Mouse (Mus musculus) erythroblast, embryonic 14.5 days (primary cell): ENCODE results near the gene Rbm7. TPM values are rescaled to one million over a fixed set of nuclear protein-coding genes. Genes with fewer than 3 reads are reported as not detected.
A peak's percentile ranks its signal among the peaks of the same experiment; 100 is the strongest.
"Not testable (repeated sequence)": the region's sequence is repeated elsewhere in the genome, so short reads cannot be mapped to it uniquely, and the experiment has no call there.

Source experiments
- H3K27me3 ChIP-seq: 2 replicates; pipeline ENCODE4 v1.6.1; 2012; ENCODE audit warnings: inconsistent platforms; ENCODE audit not compliant: control insufficient read depth
- H3K36me3 ChIP-seq: 2 replicates; pipeline ENCODE4 v1.6.1; 2012; ENCODE audit warnings: mild to moderate bottlenecking, inconsistent platforms; ENCODE audit not compliant: control insufficient read depth
- H3K4me1 ChIP-seq: 2 replicates; pipeline ENCODE4 v1.6.1; 2012; ENCODE audit warnings: inconsistent platforms; ENCODE audit not compliant: control insufficient read depth
- H3K4me3 ChIP-seq: replicated peaks from 2 replicates; pipeline ENCODE3; 2012; ENCODE audit warnings: moderate library complexity, mild to moderate bottlenecking, inconsistent platforms
- H3K9me3 ChIP-seq: 2 replicates; pipeline ENCODE4 v1.6.1; 2012; ENCODE audit warnings: low read length, inconsistent platforms, mixed read lengths; ENCODE audit not compliant: control insufficient read depth
- GATA1 ChIP-seq: IDR thresholded peaks from 2 replicates; pipeline ENCODE4 v1.6.1; 2012; ENCODE audit warnings: low read length, inconsistent platforms, mixed read lengths
- TAL1 ChIP-seq: IDR thresholded peaks from 3 replicates; pipeline ENCODE4 v1.6.1; 2012; ENCODE audit warnings: low read length, inconsistent platforms, mixed read lengths
- polyA plus RNA-seq: library from polyadenylated mRNA; stranded (reverse); fragments of >175 nt; gene quantifications from 2 replicates; pipeline ENCODE4 v1.2.3, GENCODE M21; 2012

Gene Rbm7
- polyA plus RNA-seq = 0.88 and 1.6 TPM in 2 replicates

DNA sequence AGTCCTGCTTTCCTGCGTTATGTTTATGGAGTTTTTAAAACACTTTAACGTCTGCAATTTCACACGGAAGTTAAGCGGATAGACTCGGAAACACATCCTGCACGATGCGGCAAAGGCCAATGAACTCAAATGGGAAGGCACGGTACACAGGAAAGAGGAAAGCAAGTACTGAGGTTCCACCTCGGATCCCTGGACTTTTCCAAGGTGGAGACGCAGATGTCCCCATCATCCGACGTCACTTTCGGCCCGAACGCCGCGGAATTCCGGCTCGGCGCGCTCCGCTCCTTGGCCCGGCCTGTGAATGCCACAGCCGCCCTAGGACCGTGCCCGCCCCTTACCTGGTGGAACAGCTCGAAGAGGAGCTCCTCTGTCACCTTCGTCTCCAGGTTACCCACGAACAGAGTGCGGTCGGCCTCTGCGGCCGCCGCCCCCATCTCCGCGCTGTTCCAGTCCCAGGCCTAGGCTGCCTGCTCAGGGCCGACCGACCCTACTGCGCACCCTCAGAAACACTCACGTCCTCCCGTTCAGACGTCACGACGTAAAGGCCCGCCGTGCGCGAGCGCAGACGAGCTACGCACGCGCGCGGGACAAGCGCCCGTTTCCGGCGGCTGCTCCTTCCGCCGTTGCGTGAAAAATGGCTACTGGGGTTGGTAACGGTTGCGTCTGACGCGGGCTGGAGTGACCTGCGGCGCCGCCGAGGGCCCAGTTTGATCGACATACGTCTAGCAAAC lies at the start of gene Rbm7, which contains the start of gene Gm5617:
Gene Rbm7, minus strand, starts transcription at position 483 of the 731 bp plus-strand sequence.
Gene Gm5617, plus strand, starts transcription at position 626 of the 731 bp plus-strand sequence.
- TF ChIP-seq GATA1 (no peak), TAL1 (no peak)
- Histone ChIP-seq H3K4me1 (peaks cover 27% of the 10 kb centered on the region), H3K9me3 (no peaks in the 10 kb centered on the region), H3K36me3 (peaks cover 38% of the 10 kb centered on the region), H3K27me3 (peaks cover 8% of the 10 kb centered on the region), H3K4me3 (peak within 1 kb of the TSS; percentile 89)

DNA sequence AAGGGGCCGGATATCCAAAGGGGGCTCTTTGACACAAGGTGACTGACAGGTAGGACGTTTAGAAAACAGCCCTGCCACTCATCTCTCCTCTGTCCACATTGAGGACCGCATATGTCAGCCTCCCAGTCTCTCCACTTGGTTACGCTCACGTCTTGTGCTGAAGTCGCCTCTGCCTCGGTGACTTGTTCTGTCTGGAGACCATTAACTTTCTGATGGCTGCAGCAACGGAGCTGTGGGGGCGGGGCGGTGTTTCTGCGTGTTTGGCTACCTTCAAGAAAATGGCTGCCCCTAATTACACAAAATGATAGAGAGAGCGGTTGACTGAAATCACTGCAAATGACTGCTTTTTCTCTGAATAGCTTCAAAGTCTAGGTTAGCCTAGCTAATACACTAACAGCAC lies 43.6 kb upstream of the Rbm7 start:
- H3K27me3 ChIP-seq = peaks cover 21% of the 10 kb centered on the region
- H3K36me3 ChIP-seq = no peaks in the 10 kb centered on the region
- TF ChIP-seq GATA1 = no peak
- no peak for TF ChIP-seq TAL1
- H3K4me1 ChIP-seq = no peaks in the 10 kb centered on the region; the same call in 1 of the 2 replicates
- no peak overlapping the region for H3K4me3 ChIP-seq
- peaks cover 5% of the 10 kb centered on the region for H3K9me3 ChIP-seq

DNA sequence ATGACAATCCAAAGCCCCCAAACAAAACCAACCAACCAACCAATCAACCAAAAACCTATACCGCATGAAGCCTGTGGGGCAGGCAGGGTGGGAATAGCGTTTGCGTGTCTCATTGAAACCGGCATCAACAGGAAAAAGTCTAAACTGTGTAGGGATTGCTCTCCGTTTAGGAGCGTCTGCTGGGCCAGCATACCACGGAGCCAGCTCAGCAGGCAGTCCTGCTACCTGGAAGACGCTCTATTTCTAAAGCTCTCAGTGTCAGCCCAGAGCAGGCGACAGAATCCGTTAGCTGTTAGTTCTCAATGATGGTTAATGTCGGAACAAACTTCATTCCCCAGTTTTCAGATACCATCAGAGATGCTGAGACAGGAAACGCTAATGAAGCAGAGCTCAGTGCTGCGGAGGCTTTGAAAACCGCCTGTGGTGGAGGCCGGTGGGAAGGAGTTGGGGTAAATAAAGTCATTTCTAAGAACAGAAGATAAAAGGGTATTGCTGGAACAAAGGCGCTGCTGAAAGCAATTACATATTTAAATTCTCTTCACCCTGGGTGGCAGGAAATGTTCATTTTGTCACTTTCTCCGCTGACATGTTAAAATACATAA lies 43.0 kb upstream of the Rbm7 start:
- H3K4me3 ChIP-seq = no peak overlapping the region
- no peak for TF ChIP-seq GATA1
- no peak for TF ChIP-seq TAL1

DNA sequence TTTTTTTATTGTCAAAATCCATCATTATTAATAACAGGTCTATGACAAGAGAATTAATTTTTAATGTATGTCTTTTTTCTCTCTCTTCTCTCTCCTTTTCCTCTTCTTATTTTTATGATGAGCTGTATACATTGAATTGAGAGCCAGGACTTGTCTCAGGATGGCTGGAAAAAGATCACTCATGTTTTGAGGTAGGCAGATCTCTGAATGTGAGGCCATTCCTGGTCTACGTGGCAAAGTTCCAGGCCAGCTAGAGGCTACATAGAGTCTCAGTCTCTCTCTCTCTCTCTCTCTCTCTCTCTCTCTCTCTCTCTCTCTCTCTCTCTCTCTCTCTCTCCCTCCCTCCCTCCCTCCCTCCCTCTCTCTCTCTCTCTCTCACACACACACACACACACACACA lies 42.5 kb upstream of the Rbm7 start:
- not testable (repeated sequence) for H3K4me3 ChIP-seq, H3K36me3 ChIP-seq, H3K4me1 ChIP-seq, H3K9me3 ChIP-seq
- H3K27me3 ChIP-seq = peaks cover 21% of the 10 kb centered on the region

More for the DNA sequence above, 43.0 kb upstream of the Rbm7 start:
- Histone ChIP-seq H3K9me3 (peaks cover 5% of the 10 kb centered on the region), H3K4me1 (no peaks in the 10 kb centered on the region; the same call in 1 of the 2 replicates), H3K36me3 (no peaks in the 10 kb centered on the region), H3K27me3 (peaks cover 21% of the 10 kb centered on the region)

DNA sequence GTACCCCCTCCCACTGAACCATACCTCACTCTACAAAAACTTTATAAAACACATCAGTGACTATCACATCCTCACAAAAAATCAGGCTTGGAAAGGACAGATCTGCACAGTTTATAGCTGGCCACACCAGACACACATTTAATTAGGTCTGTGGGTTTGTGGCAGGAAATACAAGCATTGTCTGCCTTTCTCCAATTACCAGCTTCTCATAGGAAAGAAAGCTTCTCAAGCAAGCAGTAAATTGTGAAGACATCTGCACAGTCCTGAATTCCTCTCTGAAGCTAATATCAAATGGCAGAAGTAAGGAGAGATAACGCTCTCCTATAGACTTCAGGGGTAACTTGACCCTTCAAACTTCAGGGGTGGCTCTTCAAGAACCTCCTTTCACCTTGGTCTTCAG lies 41.3 kb upstream of the Rbm7 start:
- Histone ChIP-seq H3K4me3 (no peak overlapping the region), H3K27me3 (peaks cover 21% of the 10 kb centered on the region), H3K36me3 (no peaks in the 10 kb centered on the region), H3K4me1 (no peaks in the 10 kb centered on the region; the same call in 1 of the 2 replicates), H3K9me3 (peaks cover 5% of the 10 kb centered on the region)
- TF ChIP-seq TAL1 (no peak), GATA1 (no peak)

DNA sequence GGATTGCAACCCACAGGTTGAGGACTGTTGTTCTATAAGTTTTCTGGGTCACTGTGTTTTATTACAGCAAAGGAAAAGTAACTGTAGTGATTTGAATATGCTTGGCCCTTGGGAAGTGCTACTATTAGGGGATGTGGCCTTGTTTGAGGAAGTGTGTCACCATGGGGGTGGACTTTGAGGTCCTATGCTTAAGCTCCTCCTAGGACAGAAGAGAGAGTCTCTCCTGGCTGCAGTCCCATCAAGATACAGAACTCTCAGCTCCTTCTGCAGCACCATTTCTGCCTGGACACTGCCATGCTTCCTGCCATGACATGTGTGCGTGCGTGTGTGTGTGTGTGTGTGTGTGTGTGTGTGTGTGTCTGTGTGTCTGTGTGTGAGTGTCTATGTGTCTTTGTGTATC lies 37.6 kb upstream of the Rbm7 start:
- Histone ChIP-seq H3K9me3 (no peaks in the 10 kb centered on the region), H3K4me1 (no peaks in the 10 kb centered on the region), H3K27me3 (peaks cover 3% of the 10 kb centered on the region; the same call in 1 of the 2 replicates), H3K4me3 (no peak overlapping the region), H3K36me3 (no peaks in the 10 kb centered on the region)
- TF ChIP-seq TAL1 = no peak
- no peak for TF ChIP-seq GATA1

DNA sequence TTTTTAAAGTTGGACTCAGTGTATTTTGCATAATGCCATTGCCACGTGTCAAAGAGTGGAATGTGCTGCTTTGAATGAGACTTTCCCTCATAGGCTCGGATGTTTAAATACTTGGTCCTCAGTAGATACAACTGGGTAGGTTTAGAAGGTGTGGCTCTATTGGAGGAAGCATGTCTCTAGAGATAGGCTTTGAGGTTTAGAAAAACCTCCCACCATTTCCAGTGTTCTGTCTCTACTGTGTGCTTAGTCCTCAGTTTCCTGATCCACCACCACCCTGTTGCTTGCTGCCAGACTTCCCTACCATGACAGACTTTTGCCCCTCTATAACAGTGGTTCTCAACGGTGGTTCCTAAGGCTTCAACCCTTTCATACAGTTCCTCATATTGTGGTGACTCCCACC lies 37.1 kb upstream of the Rbm7 start:
- no peak overlapping the region for H3K4me3 ChIP-seq
- no peaks in the 10 kb centered on the region for H3K9me3 ChIP-seq
- H3K27me3 ChIP-seq = peaks cover 1% of the 10 kb centered on the region; the same call in 1 of the 2 replicates
- no peaks in the 10 kb centered on the region for H3K36me3 ChIP-seq
- TF ChIP-seq GATA1 (no peak), TAL1 (no peak)
- no peaks in the 10 kb centered on the region for H3K4me1 ChIP-seq

DNA sequence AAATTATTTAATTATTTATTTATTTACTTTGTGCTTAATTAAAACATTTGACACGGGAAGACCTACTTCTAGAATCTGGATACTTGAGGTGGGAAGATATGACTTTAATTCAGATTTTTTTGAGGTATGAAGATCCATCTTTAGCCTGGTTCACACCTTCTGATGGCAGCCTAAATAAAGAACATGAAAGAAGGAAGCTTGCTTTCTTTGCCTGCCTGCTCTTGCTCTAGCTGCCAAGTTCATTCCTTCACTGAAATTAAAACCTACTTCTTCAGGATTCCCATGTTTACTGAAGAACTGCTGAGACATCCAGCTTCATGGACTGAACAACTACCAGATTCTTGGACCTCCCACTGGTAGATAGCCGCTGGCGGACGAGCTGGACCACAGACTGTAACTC lies 36.2 kb upstream of the Rbm7 start:
- H3K4me1 ChIP-seq = no peaks in the 10 kb centered on the region
- H3K27me3 ChIP-seq = no peaks in the 10 kb centered on the region
- H3K9me3 ChIP-seq = no peaks in the 10 kb centered on the region
- no peak for TF ChIP-seq TAL1
- TF ChIP-seq GATA1 = no peak
- H3K4me3 ChIP-seq = no peak overlapping the region
- H3K36me3 ChIP-seq = no peaks in the 10 kb centered on the region

DNA sequence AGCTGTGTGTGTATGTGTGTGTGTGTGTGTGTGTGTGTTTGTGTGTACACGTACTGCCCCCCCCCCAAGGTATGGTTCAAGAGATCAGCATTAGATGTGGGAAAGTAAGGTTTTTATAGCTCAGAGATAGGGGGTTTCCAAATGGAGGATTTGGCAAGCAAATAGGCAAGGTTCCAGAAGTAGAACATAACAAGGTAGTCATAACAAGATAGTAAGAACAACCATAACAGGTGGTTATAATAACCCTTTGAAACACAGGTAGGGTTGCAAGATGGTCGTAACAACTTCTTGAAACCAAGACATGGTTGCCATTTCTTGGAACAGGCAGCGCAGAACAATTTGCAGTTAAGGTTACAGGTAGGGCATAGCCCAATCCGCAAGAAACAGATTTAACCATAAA lies 31.4 kb upstream of the Rbm7 start:
- H3K4me3 ChIP-seq = no peak overlapping the region
- H3K9me3 ChIP-seq = no peaks in the 10 kb centered on the region
- H3K27me3 ChIP-seq = no peaks in the 10 kb centered on the region
- no peaks in the 10 kb centered on the region for H3K4me1 ChIP-seq
- TF ChIP-seq TAL1 (no peak), GATA1 (no peak)
- no peaks in the 10 kb centered on the region for H3K36me3 ChIP-seq

DNA sequence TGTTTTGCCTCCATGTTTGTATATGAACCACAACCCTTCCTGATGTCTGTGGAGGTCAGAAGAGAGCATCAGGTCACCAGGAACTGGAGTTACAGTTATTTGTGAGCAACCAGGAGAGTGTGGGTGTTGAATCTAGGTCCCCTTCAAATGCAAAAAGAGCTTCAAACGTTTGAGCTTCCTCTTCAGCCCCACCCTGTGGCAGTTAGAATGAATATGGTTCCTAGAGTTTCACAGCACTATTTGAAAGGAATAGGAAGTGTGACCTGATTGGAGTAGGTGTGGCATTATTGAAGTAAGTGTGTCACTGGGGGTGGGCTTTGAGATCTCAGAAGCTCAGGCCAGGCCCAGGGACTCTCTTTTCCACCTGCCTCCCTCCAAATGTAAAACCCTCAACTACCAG lies 30.5 kb upstream of the Rbm7 start:
- no peak for TF ChIP-seq GATA1
- no peak for TF ChIP-seq TAL1
- no peak overlapping the region for H3K4me3 ChIP-seq
- H3K4me1 ChIP-seq = no peaks in the 10 kb centered on the region
- H3K27me3 ChIP-seq = no peaks in the 10 kb centered on the region
- H3K9me3 ChIP-seq = no peaks in the 10 kb centered on the region
- no peaks in the 10 kb centered on the region for H3K36me3 ChIP-seq

DNA sequence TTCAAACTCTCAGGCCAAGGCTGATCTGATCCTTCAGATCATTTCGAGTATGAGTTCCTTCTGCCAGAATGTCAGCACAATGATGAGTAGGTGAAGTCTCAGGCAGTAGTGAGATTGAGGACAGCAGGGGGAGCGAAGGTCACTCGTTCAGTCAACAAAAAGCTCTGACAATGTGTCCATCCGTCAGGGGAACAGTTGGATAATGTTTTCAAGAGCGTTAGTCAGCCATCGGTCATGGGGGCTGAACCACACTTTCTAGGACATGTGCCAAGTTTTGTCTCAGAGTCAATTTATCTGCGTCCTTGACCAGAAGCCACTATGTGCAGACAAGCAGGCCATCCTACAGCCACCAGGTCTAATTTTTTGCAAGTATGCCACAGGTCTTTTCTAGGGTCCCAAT lies 25.3 kb upstream of the Rbm7 start:
- not testable (repeated sequence) for H3K9me3 ChIP-seq, H3K27me3 ChIP-seq, H3K36me3 ChIP-seq, H3K4me3 ChIP-seq, H3K4me1 ChIP-seq
